Mouse (Mus musculus) C2C12 (cell line): Measurements from ENCODE around the gene Anxa8.

Experiments used
- CTCF ChIP-seq: IDR thresholded peaks from one replicate; pipeline ENCODE4 v1.5.1; 2011; ENCODE audit not compliant: control insufficient read depth, insufficient read depth, insufficient read length
- MAX ChIP-seq: IDR thresholded peaks from one replicate; pipeline ENCODE4 v1.6.1; 2011; ENCODE audit warnings: mild to moderate bottlenecking, control low read depth
- MYOD1 ChIP-seq: IDR thresholded peaks from one replicate; pipeline ENCODE4 v1.6.1; 2011; ENCODE audit warnings: low read depth; ENCODE audit not compliant: control insufficient read depth, insufficient read length
- USF1 ChIP-seq: IDR thresholded peaks from one replicate; pipeline ENCODE4 v1.6.1; 2011; ENCODE audit warnings: low read depth, mild to moderate bottlenecking, control low read depth, moderate library complexity

DNA sequence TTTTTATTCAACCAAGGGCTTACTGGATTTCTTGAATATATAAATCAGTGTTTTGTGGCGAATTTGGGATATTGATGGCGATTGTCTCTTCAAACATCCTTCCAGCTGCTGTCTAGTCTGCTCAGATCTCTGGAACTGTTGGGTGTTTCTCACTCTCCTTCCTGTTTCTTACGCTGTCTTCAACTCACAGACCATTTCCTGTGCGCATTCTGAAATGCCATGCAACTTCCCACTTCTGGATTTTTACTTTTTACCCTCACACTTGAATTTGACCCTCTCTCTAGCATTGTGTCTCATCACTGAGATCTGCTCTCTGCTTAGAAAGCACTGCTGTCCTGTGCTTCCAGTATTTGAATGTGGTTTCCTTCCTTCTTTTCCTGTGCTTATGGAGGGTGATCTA, 21.8 kb downstream of the Anxa8 start:
- TF ChIP-seq CTCF (no peak), MYOD1 (no peak), MAX (no peak), USF1 (no peak)
